Mouse (Mus musculus) erythroblast, embryonic 14.5 days (primary cell): ENCODE results near the gene Lgals1.

ENCODE experiments used
- GATA1 ChIP-seq: IDR thresholded peaks from 2 replicates; pipeline ENCODE4 v1.6.1; 2012; ENCODE audit warnings: low read length, inconsistent platforms, mixed read lengths
- TAL1 ChIP-seq: IDR thresholded peaks from 3 replicates; pipeline ENCODE4 v1.6.1; 2012; ENCODE audit warnings: low read length, inconsistent platforms, mixed read lengths

DNA sequence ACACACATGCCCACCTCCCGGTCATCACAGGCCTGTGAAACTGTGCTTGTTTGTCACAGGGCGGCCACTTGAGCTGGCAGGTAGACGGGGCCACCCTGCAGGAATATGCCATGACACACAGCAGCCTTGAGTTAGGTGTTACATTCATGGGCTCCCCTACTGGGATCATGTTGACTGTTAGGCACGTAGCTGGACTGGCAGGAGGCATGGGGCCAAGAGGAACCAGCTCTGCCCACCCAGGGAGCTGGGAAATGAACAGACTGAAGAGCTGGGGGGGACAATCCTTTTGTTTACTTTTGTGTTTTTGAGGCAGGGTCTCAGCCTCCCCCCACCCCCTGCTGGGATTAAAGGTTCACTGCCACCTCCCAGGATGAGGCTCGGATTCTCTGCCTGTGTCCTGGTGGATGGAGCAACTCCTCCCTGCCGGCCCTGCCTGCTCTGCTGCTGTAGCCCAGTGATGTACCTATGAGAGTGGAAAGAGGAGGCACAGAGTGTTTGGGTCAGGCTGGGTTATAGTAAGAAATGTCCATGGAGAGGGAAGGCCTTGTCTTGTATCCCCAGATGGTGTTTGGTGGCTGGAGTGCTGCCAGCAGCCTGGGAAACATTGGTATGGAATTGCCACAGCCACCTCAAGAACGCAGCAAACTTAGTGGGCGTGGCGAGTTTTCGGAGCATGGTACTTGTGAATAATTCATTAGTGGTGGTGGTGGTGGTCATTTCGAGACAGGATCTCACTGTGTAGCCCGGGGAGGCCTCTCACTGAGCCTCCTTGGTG lies 10.3 kb upstream of the Lgals1 start:
- TF ChIP-seq TAL1 (no peak), GATA1 (no peak)
